Mouse (Mus musculus): ENCODE measurements around the gene Krcc1. TPM values are rescaled to one million over a fixed set of nuclear protein-coding genes. Genes with fewer than 3 reads are reported as not detected.
"Not testable (repeated sequence)": the region's sequence is repeated elsewhere in the genome, so short reads cannot be mapped to it uniquely, and the experiment has no call there.

The Krcc1 gene
- polyA plus RNA-seq, 1 experiment from 2014 or later = 52.2 TPM

DNA sequence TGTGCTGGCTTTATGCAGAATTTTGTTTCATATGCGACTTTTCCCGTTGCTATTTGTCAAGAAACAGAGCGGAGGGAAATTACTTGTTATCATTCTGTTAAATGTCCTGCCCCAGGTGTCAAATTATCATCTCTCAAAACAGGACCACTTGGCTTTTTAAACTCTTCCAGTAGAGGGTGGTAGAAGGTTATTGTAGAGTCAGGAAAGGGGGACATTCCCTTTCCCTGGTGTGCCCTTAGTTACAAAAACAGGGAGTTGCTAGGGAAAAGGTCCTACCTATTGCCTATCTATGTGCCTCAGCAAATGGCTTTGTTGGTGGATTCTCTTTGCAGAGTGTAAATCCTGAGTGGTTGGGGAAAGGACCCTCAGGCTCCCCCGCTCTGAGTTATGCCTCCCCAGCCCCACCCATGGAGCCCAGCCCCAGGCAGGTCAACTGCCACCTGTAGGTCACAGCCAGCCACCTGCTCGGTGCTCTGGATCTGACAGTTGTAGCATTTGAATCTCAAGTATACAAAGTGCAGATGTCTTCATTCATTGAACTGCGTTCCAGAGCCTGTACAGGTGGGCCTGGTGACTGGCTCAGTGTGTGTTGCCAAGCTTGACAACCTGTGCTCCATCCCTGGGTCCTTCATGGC lies 30.7 kb downstream of the Krcc1 start:
- ATAC-seq (ENCODE audit: borderline replicate concordance, extremely low read depth, low FRiP score, low TSS enrichment) = no peak
- Histone ChIP-seq H3K4me3 (no peak overlapping the region), H3K4me2 (no peak overlapping the region), H3K9me3 (no peaks in the 10 kb centered on the region), H3K27me3 (no peaks in the 10 kb centered on the region), H3K4me1 (no peaks in the 10 kb centered on the region), H3K36me3 (no peaks in the 10 kb centered on the region), H3K9ac (no peak overlapping the region), H3K27ac (no peak overlapping the region)
- 54% methylated on average over 6 of the region's 6 CpGs for WGBS

DNA sequence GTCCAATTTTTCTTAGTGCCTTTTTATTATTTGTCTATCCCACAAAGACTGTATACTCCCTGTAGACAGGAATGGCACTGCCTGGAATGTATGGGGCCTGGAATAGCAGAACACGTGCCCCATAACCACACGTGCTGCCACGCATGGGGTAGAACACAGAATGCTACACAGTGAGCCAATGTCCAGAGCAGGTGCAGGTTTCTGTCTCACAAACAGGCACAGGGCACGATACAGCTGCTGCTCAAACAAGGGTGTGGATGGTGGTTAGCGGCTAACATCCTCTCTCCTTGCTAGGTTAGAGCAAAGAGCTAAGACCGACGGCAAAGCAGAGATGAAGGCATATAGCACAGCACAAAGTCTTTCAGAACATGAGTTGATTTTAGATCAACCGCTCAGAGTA lies 36.0 kb downstream of the Krcc1 start:
- 87% methylated on average over 8 of the region's 8 CpGs for WGBS
- no peak overlapping the region for H3K4me3 ChIP-seq
- ATAC-seq (ENCODE audit: borderline replicate concordance, extremely low read depth, low FRiP score, low TSS enrichment) = no peak
- no peaks in the 10 kb centered on the region for H3K9me3 ChIP-seq
- no peak overlapping the region for H3K27ac ChIP-seq
- H3K9ac ChIP-seq = no peak overlapping the region
- no peaks in the 10 kb centered on the region for H3K4me1 ChIP-seq
- no peak overlapping the region for H3K4me2 ChIP-seq
- no peaks in the 10 kb centered on the region for H3K36me3 ChIP-seq
- H3K27me3 ChIP-seq = no peaks in the 10 kb centered on the region

DNA sequence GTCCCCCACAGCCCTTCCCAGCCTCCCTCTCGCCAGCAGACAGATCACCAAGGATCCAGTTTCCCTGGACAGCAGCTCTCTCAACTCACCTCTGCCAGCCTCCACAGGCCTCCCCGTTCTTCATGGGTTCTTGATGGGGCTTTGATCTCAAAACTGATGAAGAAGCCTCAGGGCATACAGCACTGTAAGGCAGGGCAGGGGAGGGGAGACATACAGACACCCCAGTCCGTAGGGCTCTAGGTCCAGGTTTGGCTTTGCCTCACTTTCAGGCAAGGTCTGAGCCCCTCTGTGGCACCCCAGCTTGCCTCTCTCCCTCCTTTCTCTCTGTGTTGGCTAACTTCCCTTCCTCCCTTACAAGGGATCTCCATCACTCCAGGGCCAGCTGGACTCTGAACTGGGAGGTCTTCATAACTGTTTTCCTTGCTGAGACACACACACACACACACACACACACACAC lies 50.4 kb downstream of the Krcc1 start, which contains the start of gene Smyd1:
Gene Smyd1, minus strand, starts transcription at position 408 of the 458 bp plus-strand sequence.
- H3K9me3 ChIP-seq = no peaks in the 10 kb centered on the region
- no peaks in the 10 kb centered on the region for H3K36me3 ChIP-seq
- H3K27ac ChIP-seq = no peak within 1 kb of the TSS

DNA sequence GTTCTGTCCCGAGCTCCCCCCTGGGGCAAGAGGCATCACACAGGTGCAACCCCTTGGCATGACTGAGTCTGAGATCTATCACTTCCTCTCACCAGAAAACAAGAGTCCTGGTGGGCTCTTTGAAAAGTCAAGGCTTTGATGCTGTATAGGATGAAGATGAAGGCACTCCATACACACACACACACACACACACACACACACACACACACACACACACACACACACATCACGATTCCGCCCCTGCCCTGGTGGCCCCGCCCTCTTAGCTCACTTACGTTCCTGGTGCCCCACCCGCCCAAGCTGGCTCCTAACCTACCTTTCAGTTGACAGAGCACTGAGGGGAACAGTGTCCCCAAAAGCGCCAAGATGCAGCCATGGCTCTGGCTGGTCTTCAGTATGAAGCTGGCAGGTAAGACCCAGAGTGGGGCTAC lies 51.0 kb downstream of the Krcc1 start, which contains the start of gene Cd8b1:
Gene Cd8b1, plus strand, starts transcription at position 298 of the 431 bp plus-strand sequence.
- ATAC-seq (ENCODE audit: borderline replicate concordance, extremely low read depth, low FRiP score, low TSS enrichment) = no peak
- Histone ChIP-seq H3K27ac (no peak within 1 kb of the TSS), H3K9ac (no peak within 1 kb of the TSS), H3K9me3 (no peaks in the 10 kb centered on the region), H3K27me3 (no peaks in the 10 kb centered on the region), H3K4me3 (no peak within 1 kb of the TSS), H3K4me2 (no peak within 1 kb of the TSS), H3K4me1 (no peaks in the 10 kb centered on the region), H3K36me3 (no peaks in the 10 kb centered on the region)
- 71% methylated on average over 7 of the region's 7 CpGs for WGBS

More for the DNA sequence above, 50.4 kb downstream of the Krcc1 start, which contains the start of gene Smyd1:
- H3K27me3 ChIP-seq = no peaks in the 10 kb centered on the region
- WGBS = 57% methylated on average over 3 of the region's 3 CpGs
- H3K4me2 ChIP-seq = no peak within 1 kb of the TSS
- no peak within 1 kb of the TSS for H3K4me3 ChIP-seq
- no peak within 1 kb of the TSS for H3K9ac ChIP-seq
- no peaks in the 10 kb centered on the region for H3K4me1 ChIP-seq
- no peak for ATAC-seq (ENCODE audit: borderline replicate concordance, extremely low read depth, low FRiP score, low TSS enrichment)

DNA sequence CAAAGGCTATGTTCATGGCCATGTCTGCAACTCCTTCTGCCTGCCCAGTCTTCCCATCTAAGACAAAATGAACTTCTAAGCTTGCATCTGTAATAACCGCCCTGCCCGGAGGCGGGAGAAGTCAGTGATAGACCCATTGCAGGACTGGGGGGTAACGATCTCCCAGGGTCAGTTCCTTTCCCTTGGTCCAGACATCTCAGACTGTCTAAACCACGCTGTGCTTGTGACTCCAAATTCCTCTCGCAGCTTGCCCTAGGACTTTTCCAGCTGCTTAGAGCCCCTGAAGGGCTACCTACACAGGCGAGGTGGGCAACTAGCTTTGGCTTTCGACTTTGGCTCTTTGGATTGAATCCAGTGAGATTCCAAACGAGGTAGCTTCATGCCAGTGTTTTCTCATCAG lies 53.3 kb downstream of the Krcc1 start:
- Histone ChIP-seq H3K27ac (no peak overlapping the region), H3K9ac (no peak overlapping the region), H3K4me1 (no peaks in the 10 kb centered on the region), H3K36me3 (no peaks in the 10 kb centered on the region), H3K4me2 (no peak overlapping the region), H3K27me3 (no peaks in the 10 kb centered on the region), H3K4me3 (no peak overlapping the region), H3K9me3 (no peaks in the 10 kb centered on the region)
- ATAC-seq (ENCODE audit: borderline replicate concordance, extremely low read depth, low FRiP score, low TSS enrichment) = no peak
- WGBS = 85% methylated on average over 9 of the region's 9 CpGs

DNA sequence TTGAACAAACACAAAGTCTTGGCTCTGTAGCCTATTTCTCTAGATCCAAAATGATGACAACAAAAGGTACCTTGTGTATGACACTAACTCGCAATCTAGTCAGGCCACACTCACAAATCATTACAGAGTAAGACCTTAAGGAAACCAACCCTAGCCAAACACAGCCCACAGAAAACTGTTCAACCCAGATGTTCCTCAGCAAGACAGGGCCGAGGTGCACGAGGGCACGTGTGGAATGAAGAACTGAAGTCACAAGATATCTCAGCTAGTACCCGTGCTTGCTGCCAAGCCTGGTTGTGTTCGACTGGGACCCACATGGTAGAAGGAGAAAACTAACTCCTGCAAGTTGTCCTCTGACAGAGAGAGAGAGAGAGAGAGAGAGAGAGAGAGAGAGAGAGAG lies 58.4 kb downstream of the Krcc1 start:
- Histone ChIP-seq H3K9me3 (no peaks in the 10 kb centered on the region), H3K9ac (no peak overlapping the region), H3K36me3 (no peaks in the 10 kb centered on the region), H3K4me2 (no peak overlapping the region), H3K27me3 (no peaks in the 10 kb centered on the region), H3K27ac (no peak overlapping the region), H3K4me3 (no peak overlapping the region), H3K4me1 (no peaks in the 10 kb centered on the region)
- 82% methylated on average over 6 of the region's 6 CpGs for WGBS
- no peak for ATAC-seq (ENCODE audit: borderline replicate concordance, extremely low read depth, low FRiP score, low TSS enrichment)

DNA sequence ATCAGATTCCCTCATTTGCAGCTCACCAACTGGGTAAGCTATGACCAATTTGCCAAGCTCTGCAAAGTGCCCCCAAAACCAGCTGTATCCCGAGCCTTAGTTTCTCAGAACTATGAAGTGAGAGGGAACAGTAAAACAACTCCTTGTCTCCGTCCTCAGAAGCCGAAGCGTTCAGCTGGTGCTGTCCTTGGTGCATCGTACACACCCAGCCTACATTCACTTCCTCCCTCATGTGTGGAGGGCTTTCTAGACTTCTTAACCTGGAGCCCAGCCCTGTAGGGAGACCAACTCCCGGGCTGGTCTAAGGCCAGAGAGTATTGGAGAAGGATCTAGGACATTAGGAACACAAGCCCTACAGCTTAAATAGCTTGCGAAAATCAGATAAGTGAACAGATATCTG lies 59.0 kb downstream of the Krcc1 start:
- Histone ChIP-seq H3K4me1 (no peaks in the 10 kb centered on the region), H3K27me3 (no peaks in the 10 kb centered on the region), H3K4me3 (no peak overlapping the region), H3K9me3 (no peaks in the 10 kb centered on the region), H3K9ac (no peak overlapping the region), H3K27ac (no peak overlapping the region), H3K36me3 (no peaks in the 10 kb centered on the region), H3K4me2 (no peak overlapping the region)
- ATAC-seq (ENCODE audit: borderline replicate concordance, extremely low read depth, low FRiP score, low TSS enrichment) = no peak
- 67% methylated on average over 7 of the region's 7 CpGs for WGBS

DNA sequence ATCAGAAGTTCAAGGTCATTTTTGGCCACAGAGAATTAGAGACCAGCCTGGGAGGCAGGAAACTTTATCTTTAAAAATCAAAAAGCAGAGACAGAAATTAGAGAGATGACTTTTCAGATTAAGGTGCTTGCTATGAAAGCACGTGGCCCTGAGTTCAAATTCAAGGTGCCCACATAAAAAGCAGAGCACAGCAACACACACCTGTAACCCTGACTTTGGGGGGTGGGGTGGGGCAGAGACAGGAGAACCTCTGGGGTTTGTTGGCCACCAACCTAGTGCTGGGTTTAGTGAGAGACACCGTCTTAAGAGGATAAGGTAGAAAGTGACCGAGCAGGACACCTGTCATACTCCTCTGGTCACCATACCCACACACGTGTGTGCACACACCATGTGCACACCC lies 60.0 kb downstream of the Krcc1 start:
- H3K4me2 ChIP-seq; H3K4me3 ChIP-seq; H3K9me3 ChIP-seq; ATAC-seq (ENCODE audit: borderline replicate concordance, extremely low read depth, low FRiP score, low TSS enrichment); H3K27me3 ChIP-seq; H3K9ac ChIP-seq; H3K4me1 ChIP-seq; H3K27ac ChIP-seq; H3K36me3 ChIP-seq: not testable (repeated sequence)
- 81% methylated on average over 2 of the region's 4 CpGs for WGBS

DNA sequence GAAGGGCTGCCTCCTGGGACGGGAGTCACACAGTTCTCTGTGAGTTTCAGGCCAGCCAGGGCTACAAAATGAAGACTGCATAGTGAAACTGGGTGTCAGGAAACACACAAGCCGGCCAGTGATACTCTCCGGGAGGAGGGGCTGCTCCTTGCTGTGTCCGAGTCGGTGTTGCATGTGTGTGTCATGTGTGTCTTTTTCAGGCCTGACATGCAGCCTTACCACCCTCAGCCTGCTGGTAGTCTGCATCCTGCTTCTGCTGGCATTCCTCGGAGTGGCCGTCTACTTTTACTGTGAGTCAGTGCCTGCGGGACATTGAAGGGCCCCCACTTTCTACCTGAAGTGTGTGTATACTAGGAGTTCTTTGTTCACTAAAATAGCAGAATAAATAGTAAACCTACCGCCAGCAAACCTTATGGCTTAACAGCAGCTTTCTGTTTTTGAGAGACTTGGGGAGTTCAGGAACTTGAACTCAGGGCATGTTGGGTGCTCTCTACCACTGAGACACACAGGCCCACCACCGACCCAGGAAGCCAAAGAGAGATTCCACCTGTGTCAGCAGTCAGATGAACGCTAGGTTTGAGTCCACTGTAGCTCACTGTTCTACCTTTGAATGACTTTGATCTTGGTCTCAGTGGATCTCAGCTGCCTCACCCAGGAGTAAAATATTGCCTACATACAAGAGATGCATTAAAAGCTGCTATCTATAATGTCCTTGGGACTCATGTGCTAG lies 60.9 kb downstream of the Krcc1 start:
- Histone ChIP-seq H3K9ac (no peak overlapping the region), H3K4me3 (no peak overlapping the region), H3K27me3 (no peaks in the 10 kb centered on the region), H3K36me3 (no peaks in the 10 kb centered on the region), H3K27ac (no peak overlapping the region), H3K9me3 (no peaks in the 10 kb centered on the region), H3K4me1 (no peaks in the 10 kb centered on the region), H3K4me2 (no peak overlapping the region)
- no peak for ATAC-seq (ENCODE audit: borderline replicate concordance, extremely low read depth, low FRiP score, low TSS enrichment)
- 61% methylated on average over 11 of the region's 11 CpGs for WGBS

DNA sequence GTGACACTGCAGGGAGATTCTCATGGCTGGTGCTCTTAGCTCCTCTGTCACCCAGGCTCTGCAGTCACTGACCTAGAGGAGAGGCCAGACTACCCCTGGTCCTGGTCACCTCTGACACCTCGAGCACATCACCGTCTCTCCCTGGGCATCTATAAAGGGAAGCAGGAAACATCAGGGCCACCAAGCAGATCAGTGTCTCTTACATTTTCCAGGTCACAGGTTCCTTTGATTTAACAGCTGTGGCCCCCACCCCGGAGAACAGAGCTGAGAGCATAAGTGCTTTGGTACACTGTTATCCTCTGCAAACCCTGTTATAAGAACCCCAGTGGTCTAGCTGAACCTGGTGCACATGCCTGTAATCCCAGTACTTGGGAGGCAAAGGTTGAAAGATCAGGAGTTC lies 61.6 kb downstream of the Krcc1 start:
- H3K27ac ChIP-seq = no peak overlapping the region
- no peak overlapping the region for H3K9ac ChIP-seq
- 81% methylated on average over 3 of the region's 3 CpGs for WGBS
- no peaks in the 10 kb centered on the region for H3K27me3 ChIP-seq
- ATAC-seq (ENCODE audit: borderline replicate concordance, extremely low read depth, low FRiP score, low TSS enrichment) = no peak
- H3K36me3 ChIP-seq = no peaks in the 10 kb centered on the region
- H3K4me3 ChIP-seq = no peak overlapping the region
- H3K4me2 ChIP-seq = no peak overlapping the region
- H3K4me1 ChIP-seq = no peaks in the 10 kb centered on the region
- no peaks in the 10 kb centered on the region for H3K9me3 ChIP-seq

DNA sequence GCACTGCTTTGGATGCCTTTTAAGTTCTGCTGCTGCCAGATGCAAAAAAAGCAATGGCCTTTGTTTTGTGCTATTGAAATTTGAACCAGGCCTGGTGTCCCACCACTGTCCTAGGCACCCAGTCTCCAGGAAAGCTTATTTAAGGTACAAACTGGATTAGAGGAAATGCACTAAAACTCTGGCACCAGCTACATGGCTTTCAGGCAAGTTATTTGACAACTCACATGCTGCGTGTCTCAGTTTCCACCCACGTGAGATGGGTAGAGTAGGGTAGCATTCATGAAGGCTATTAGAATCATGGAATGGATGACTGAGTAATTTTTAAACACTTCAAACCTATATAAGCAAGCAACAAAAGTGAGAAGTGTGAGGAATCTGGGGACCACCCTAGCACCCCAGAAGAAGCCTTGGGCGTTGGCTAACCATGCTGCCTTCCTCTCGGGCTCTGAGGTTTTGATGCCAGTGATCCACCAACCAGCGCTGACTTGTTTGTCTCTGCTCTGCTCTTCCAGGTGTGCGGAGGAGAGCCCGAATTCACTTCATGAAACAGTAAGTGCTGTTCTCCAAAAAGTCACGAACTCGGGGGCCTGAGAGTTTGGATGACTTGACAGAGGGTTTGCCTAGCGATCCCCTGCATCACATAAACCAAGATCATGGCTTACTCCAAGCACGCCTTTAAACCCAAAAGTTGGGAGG lies 62.2 kb downstream of the Krcc1 start:
- Histone ChIP-seq H3K36me3 (no peaks in the 10 kb centered on the region), H3K4me1 (no peaks in the 10 kb centered on the region), H3K27me3 (no peaks in the 10 kb centered on the region), H3K27ac (no peak overlapping the region), H3K9me3 (no peaks in the 10 kb centered on the region), H3K4me3 (no peak overlapping the region), H3K4me2 (no peak overlapping the region), H3K9ac (no peak overlapping the region)
- no peak for ATAC-seq (ENCODE audit: borderline replicate concordance, extremely low read depth, low FRiP score, low TSS enrichment)
- 84% methylated on average over 11 of the region's 11 CpGs for WGBS

Measured in lung, embryonic 15.5 days (tissue).